Mouse (Mus musculus): Measurements from ENCODE around the gene Adgrl4.

Gene Adgrl4

DNA sequence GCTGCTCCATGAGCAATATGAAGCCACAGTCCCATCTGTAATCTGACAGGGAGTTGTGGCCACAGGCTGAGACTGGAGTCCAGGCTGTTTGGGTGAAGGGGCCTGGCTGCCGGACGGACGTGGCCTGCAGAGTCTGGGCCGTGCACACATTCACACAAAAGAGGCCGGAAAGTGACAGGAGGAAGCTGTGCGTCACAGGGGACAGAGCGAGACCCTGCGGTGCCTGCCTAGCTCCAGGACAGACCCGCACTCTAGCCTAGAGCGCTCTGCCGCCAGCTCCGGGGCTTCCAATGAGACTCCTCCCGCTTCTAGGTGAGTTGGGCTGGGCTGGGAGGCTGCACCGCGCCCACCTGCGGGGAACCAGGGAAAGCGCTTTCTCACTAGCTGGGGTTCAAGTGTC lies at the start of gene Adgrl4:
TSS of gene Adgrl4 (plus strand) at position 195 of the 400 bp plus-strand sequence.
- peak; percentile 25 for DNase-seq (ENCODE audit: low read depth, low spot score)

DNA sequence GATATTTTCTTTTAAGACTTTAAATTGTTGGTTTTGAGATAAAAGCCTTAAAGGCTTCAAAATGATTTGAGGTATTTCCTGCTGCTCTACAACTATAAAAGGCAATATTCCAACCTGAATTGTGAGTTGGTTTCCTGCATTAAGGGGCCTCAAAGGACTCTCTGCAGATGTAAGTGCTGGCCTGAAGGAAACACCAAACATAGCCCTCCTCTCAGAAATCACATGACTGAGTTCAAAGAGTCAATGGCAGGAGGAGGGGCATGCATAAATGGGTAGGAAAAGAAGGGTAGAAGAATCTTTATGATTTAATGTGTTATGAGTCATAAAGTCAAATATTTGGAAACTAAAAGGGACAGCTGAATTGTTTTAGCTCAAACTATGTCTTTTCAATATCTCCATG lies 46.8 kb upstream of the Adgrl4 start:
- DNase-seq (ENCODE audit: low read depth, low spot score) = no peak

DNA sequence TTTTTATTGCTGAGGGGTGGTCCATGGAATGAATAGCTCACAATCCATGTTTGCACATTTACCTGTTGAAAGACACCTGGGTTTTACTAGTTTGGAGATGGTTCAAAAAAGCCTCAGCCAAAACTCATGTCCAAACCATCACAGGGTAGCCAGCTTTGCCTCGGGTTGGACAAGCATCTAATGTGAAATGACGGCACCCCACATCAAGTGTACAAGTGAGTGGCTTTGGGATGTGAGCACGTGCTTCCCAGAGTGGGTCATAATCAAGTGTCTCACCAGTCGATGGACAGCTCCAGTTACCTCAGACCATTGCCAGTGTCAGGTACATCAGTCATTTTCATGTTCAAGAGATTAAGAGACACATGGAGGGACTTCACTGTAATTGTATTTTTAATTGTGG lies 44.8 kb upstream of the Adgrl4 start:
- DNase-seq (ENCODE audit: low read depth, low spot score) = no peak

GRCm38 (mm10) chr3:151393330-151393729 lies 44.4 kb upstream of the Adgrl4 start:
- DNase-seq (ENCODE audit: low read depth, low spot score) = no peak

- no peak for DNase-seq (ENCODE audit: low read depth, low spot score)
These were observed 38.4 kb upstream of the Adgrl4 start for GRCm38 (mm10) chr3:151399270-151399669.

GRCm38 (mm10) chr3:151411031-151411430 lies 26.7 kb upstream of the Adgrl4 start:
- DNase-seq (ENCODE audit: low read depth, low spot score) = no peak

GRCm38 (mm10) chr3:151411488-151411887 lies 26.2 kb upstream of the Adgrl4 start:
- DNase-seq (ENCODE audit: low read depth, low spot score) = no peak

- DNase-seq (ENCODE audit: low read depth, low spot score) = no peak
These were observed 20.8 kb upstream of the Adgrl4 start for GRCm38 (mm10) chr3:151416931-151417330.

DNA sequence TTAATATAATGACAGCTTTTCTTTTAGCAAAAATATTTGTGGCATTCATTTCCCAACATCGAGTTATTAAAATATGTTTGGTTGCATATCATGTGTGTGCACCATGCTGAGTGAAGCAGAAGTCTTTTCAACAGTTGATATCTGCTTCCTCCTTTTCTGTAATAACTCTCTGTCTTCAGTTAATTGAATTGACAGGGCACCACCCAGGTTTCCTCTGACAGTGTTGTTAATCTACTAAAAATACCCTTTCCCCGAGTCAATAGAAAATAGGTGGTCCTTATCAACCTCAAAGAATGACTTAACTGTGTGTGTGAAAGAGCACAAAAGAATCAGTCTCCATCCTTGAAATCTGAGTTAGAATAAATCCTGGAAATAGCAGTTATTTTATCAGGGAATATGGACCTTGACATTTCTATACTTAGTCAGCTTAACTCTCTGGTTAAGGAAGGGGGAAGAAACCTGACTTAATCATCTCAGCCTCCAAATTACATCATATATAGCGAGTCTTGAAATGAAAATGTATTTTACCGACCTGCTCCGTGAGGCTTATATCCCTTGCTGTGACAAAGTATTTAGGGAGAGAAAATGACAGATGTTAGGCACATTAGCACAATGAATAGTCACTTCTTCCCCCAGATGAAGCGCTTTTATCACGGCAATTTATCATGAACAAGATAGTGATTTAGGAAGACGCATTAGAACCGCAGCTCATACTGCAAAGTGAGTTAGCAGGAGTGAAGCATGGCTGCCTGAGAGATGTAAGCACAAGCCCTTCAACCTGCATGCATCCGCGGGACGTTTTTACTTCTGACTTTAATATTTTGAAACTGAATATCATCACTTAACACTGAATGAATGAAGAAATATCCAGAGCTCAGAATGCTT lies 19.8 kb upstream of the Adgrl4 start:
- peak; percentile 22 for DNase-seq (ENCODE audit: low read depth, low spot score)

GRCm38 (mm10) chr3:151424326-151425207 lies 13.1 kb upstream of the Adgrl4 start:
- DNase-seq (ENCODE audit: low read depth, low spot score) = no peak

DNA sequence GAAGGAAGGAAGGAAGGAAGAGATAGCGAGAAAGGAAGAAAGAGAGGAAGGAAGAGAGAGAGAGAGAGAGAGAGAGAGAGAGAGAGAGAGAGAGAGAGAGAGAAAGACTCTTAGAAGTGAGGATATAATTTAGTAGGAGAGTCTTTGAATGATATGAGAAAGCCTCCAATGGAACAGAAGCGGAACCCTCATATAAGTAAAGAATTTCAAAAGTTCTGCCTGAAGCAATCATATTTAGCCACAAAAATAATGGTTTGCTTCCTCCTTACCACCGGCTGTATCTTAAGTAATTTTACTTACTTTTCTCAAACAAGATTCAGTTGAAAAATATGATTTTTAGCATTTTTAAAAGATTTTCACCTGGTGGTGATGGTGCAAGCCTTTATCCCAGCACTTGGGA lies 7.6 kb upstream of the Adgrl4 start:
- no peak for DNase-seq (ENCODE audit: low read depth, low spot score)

GRCm38 (mm10) chr3:151431507-151431906 lies 6.2 kb upstream of the Adgrl4 start:
- DNase-seq (ENCODE audit: low read depth, low spot score) = no peak

GRCm38 (mm10) chr3:151438364-151438763 lies 677 bp downstream of the Adgrl4 start:
- DNase-seq (ENCODE audit: low read depth, low spot score) = no peak

GRCm38 (mm10) chr3:151439976-151440375 lies 2.3 kb downstream of the Adgrl4 start:
- no peak for DNase-seq (ENCODE audit: low read depth, low spot score)

DNA sequence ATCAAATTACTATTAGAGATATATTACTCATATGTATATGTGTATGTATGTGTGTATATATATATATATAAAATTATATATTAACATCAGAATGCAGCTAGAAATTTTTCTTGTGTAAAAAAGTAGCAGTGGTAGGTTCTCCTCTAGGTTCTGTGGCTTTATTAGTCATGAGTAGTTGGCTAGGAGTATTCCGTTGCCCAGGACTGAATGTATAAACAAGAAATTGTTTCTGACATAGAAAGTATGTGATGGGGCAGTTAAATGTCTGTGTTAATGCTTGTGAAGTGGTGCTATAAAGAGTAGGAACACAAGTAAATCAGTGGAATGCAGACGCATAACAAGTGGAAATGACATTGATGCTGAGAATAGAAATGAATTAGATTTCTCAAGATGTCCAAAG lies 4.3 kb downstream of the Adgrl4 start:
- no peak for DNase-seq (ENCODE audit: low read depth, low spot score)

GRCm38 (mm10) chr3:151443486-151443885 lies 5.8 kb downstream of the Adgrl4 start:
- DNase-seq (ENCODE audit: low read depth, low spot score) = no peak

GRCm38 (mm10) chr3:151444284-151444683 lies 6.6 kb downstream of the Adgrl4 start:
- DNase-seq (ENCODE audit: low read depth, low spot score) = no peak

GRCm38 (mm10) chr3:151445936-151446335 lies 8.2 kb downstream of the Adgrl4 start:
- no peak for DNase-seq (ENCODE audit: low read depth, low spot score)

GRCm38 (mm10) chr3:151454985-151455701 lies 17.5 kb downstream of the Adgrl4 start:
- DNase-seq (ENCODE audit: low read depth, low spot score) = no peak

- no peak for DNase-seq (ENCODE audit: low read depth, low spot score)
These were observed 21.9 kb downstream of the Adgrl4 start for GRCm38 (mm10) chr3:151459430-151460190.

DNA sequence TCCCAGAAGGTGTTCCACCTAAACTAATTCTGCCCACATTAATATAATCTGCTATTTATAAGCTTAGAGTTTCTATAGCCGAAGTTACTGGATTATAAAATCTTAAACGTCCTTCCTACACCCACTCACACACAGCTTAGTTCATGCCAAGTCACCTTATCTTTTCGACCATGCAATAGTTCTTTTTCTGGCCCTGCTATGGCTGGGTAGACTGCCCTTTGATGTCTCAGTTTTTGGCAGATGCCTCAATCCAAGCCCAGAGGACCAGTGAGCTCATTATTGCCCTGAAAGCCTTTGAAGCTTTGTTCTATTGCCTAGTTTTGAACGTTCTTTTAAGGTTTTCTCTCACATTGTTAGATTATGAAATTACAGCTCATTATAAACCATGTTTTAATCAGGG lies 27.5 kb downstream of the Adgrl4 start:
- DNase-seq (ENCODE audit: low read depth, low spot score) = no peak

Data from mesoderm, embryonic 11.5 days (tissue).